Mouse (Mus musculus) neural tube, postnatal 0 days (tissue): ENCODE measurements around the gene Scamp5. TPM values are rescaled to one million over a fixed set of nuclear protein-coding genes. Genes with fewer than 3 reads are reported as not detected.

Source experiments
- polyA plus RNA-seq: library from polyadenylated mRNA; unstranded; fragments of >200 nt; fragmentation: Nextera tagmentation; extraction: Ambion mirVana; gene quantifications from 2 replicates; pipeline ENCODE4 v1.2.1, GENCODE M21; 2015

Scamp5 gene
- polyA plus RNA-seq = 100 and 108 TPM in 2 replicates

DNA sequence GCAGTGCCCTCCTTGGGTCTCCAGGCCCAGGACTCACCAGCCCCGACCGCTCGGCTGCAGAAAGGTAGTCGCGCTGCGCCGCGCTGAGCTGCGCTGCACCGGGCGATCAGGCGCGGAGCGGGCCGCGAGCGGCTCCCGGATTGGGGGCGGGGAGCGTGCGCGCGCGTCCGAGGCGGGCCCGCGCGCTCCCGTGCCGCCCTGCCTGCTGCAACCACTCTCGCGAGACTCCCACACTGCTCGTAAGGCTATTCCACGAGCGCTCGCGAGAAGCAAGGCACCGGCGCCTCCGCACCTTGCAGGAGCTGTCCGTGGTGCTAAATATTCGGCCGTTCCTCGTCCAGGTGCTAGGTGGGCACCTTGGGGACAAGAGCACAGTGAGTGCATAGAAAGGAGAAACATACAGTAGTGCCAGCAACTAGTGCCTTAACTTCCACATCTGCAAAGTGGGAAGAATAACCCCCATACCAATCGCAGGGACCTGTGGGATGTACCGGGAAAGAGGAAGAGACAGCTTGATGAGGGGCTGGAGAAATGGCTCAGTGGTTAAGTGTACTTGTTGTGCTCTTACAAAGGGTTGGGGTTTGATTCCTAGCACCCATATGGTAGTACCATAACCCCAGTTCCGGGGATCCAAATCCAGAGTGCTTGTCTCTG lies at the start of gene Scamp5:
TSS of gene Scamp5 (minus strand) at position 165 of the 654 bp plus-strand sequence.

DNA sequence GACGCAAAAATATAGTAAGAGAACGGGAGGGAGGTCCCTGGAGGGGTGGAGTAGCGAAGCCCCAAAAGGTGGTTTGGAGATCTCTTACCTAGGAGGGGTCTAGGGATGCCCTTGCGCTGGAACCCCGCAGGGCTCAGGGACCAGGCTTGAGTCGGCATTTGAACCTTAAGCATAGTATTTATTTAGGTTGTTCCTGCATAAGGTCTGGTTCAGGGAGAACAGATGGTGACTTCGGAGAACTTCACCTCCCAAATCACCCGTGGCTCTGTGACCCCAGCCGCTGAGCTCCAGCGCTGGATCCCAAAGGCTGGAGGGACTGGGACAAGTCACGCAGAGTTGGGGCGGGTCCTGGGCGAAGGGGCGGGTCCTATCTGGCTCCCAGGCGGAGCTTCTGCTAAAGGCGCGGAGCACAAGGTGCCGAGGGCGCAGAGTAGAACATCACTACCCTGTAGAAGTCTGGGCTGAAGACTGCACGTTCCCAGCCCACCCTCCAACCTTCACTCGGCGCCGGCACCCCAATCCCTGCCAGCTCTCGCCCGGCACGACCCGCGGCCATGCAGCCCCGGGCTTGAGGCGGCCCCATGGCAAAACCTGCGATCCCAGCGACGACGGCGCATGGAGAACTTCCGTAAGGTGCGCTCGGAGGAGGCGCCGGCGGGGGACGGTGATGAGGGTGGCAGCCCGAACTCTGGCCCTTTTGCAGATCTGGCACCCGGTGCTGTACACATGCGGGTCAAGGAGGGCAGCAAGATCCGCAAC lies 35.9 kb upstream of the Scamp5 start, which contains the start of gene Rpp25:
TSS of gene Rpp25 (plus strand) at position 405 of the 759 bp plus-strand sequence.

DNA sequence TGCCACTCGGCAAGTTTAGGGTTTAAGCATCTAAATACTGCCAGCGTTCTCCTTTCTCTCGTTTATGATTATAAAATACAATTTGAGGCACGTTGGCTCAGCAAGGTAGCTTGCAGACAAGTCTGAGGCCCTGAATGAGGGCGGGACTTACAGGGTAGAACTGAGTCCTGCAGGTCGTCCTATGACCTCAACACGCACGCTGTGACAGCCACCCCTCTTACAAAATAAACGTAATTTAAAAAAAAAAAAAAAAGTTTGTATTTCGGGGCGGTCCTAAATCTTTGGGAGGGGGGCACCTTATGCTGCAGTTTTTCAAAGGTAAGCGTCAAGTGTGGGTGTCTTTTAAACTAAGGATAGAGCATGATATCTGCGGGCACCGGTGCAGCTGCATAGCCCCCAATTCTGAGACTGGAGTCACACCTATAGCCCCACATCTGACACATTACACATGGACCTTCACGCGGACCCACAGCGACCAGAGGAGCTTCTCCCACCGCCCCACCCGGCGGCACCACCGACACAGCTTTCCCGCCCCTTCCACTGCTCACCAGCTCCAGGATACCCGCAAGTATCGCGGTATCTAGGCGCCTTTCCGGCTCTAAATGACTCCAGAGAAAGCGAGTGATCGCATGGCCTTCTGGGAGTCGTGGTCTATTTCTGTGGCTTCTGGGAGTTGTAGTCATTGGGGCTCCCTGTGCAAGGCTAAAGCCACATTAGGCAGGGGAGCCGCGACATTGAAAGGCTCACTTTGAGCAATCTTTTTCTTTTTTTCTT lies 28.2 kb downstream of the Scamp5 start, which contains the start of gene Ppcdc:
TSS of gene Ppcdc (minus strand) at position 603 of the 774 bp plus-strand sequence.

Other genes starting within 250 kb of the Scamp5 start
- not detected in 2 replicates for gene Trcg1, start 231.5 kb downstream of the Scamp5 start, polyA plus RNA-seq
- 5.3 and 6.6 TPM in 2 replicates for gene 1700017B05Rik, start 205.4 kb downstream of the Scamp5 start, polyA plus RNA-seq
- 15.5 and 18.3 TPM in 2 replicates for gene Ppcdc, start 27.9 kb downstream of the Scamp5 start, polyA plus RNA-seq
- 22.8 and 26.6 TPM in 2 replicates for gene Rpp25, start 36.0 kb upstream of the Scamp5 start, polyA plus RNA-seq
- 1,289 and 1,490 TPM in 2 replicates for gene Cox5a, start 53.2 kb upstream of the Scamp5 start, polyA plus RNA-seq
- gene Fam219b, start 69.5 kb upstream of the Scamp5 start, polyA plus RNA-seq = 24.1 and 24.6 TPM in 2 replicates
- gene Mpi, start 84.7 kb upstream of the Scamp5 start, polyA plus RNA-seq = 71.2 and 77.8 TPM in 2 replicates
- gene Scamp2, start 92.9 kb upstream of the Scamp5 start, polyA plus RNA-seq = 47.7 and 49.0 TPM in 2 replicates
- gene Ulk3, start 121.4 kb upstream of the Scamp5 start, polyA plus RNA-seq = 20.2 and 24.8 TPM in 2 replicates
- 0.59 and 0.94 TPM in 2 replicates for gene Cplx3, start 138.2 kb upstream of the Scamp5 start, polyA plus RNA-seq
- not detected in 2 replicates for gene Lman1l, start 152.7 kb upstream of the Scamp5 start, polyA plus RNA-seq
- gene Csk, start 185.6 kb upstream of the Scamp5 start, polyA plus RNA-seq = 43.9 and 50.5 TPM in 2 replicates
- not detected in 2 replicates for gene Cyp1a2, start 215.6 kb upstream of the Scamp5 start, polyA plus RNA-seq
- 0.14 and 0.21 TPM in 2 replicates for gene Cyp1a1, start 219.9 kb upstream of the Scamp5 start, polyA plus RNA-seq
- gene Edc3, start 240.5 kb upstream of the Scamp5 start, polyA plus RNA-seq = 20.3 and 23.6 TPM in 2 replicates